Mouse (Mus musculus): Measurements from ENCODE around the gene C2cd5. TPM values are rescaled to one million over a fixed set of nuclear protein-coding genes. Genes with fewer than 3 reads are reported as not detected.

The C2cd5 gene
- total and polyA plus RNA-seq, 2 experiments from 2014 or later, result 7.3 to 8.0 TPM

DNA sequence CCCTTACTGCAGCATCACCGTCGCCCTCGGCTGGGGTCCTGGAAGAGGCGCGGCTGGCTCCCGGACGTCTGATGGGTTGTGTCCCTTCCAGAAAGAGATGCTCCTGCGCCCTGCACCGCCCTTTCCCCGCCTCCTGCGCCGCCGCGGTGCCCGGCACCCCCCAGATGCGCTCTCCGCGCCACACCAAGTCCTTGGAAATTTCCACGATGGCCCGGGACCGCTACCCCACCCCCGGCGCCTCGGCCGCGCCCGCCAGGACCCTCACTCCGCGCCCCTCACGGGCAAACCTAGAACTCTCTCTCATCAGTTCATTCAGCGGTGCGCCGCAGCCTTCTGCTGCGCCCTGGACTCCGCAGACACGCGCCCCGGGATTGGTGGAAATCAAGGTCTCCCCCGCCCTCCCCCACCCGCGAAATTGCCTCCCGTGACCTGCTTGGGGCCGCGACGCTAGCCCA, 135.8 kb downstream of the C2cd5 start, which contains the start of gene St8sia1:
St8sia1 (minus strand) TSS at position 377 of the 455 bp plus-strand sequence.
- peak; percentile 24; the same call in 1 of the 2 replicates for ATAC-seq (ENCODE audit: insufficient read depth, low read depth)
- TF ChIP-seq EP300 (IDR thresholded peaks at IDR 0.05; ENCODE audit: low read depth) (no peak), CTCF (IDR thresholded peaks at IDR 0.05; ENCODE audit: low read depth) (no peak)
- under 1% methylated on average over 45 of the region's 45 CpGs for whole genome bisulfite sequencing
- Histone ChIP-seq H3K9ac (replicated peaks; ENCODE audit: low read depth, low read length) (no peak within 1 kb of the TSS; the same call in 1 of the 2 replicates), H3K27ac (ENCODE audit: low read depth) (no peak within 1 kb of the TSS), H3K9me3 (replicated peaks; ENCODE audit: control insufficient read depth, low read length) (no peaks in the 10 kb centered on the region), H3K27me3 (ENCODE audit: control insufficient read depth, insufficient read depth, low read length) (peaks cover 24% of the 10 kb centered on the region), H3K4me3 (ENCODE audit: low read depth, low read length) (peak within 1 kb of the TSS; percentile 50), H3K4me1 (ENCODE audit: control insufficient read depth, insufficient read depth) (peaks cover 7% of the 10 kb centered on the region; the same call in 1 of the 2 replicates), H3K36me3 (replicated peaks; ENCODE audit: control insufficient read depth, insufficient read depth, low read length) (no peaks in the 10 kb centered on the region), H3K4me2 (ENCODE audit: low read depth, low read length) (peak within 1 kb of the TSS; percentile 98)
- no peak for DNase-seq (ENCODE audit: low spot score)

DNA sequence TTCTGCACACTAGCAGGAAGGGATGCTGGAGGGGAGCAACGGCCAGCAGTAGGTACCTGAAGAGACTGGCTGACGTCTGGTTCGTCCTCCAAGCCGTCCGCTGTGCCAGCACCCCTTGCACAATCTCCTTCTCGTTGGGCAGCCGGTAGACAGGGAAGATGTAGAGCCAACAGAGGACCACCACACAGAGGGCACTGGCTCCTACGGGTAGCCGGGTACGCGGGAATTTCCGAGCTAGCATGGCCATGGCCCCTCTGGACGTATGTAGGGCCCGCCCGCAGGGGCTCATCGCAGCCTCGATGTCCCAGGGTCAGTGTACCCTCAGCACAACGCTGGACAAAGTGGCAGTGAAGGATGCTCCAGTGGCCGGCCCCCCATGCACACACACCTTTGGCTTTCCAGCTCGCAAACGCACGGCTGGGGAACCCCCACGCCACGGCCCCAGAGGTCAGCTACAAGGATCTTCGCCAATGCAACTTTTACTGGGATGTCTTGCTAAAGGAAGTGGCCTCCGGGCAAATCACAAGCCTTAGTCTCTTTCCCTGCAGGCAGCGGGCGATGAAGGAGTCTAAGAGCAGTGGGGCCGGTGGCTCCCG, 136.4 kb downstream of the C2cd5 start:
- TF ChIP-seq CTCF (IDR thresholded peaks at IDR 0.05; ENCODE audit: low read depth) (no peak), EP300 (IDR thresholded peaks at IDR 0.05; ENCODE audit: low read depth) (no peak)
- H3K27me3 ChIP-seq (ENCODE audit: control insufficient read depth, insufficient read depth, low read length), result peaks cover 24% of the 10 kb centered on the region
- peaks cover 7% of the 10 kb centered on the region; the same call in 1 of the 2 replicates for H3K4me1 ChIP-seq (ENCODE audit: control insufficient read depth, insufficient read depth)
- no peak for DNase-seq (ENCODE audit: low spot score)
- H3K36me3 ChIP-seq (replicated peaks; ENCODE audit: control insufficient read depth, insufficient read depth, low read length), result no peaks in the 10 kb centered on the region
- WGBS, result 17% methylated on average over 30 of the region's 30 CpGs
- ATAC-seq (ENCODE audit: insufficient read depth, low read depth), result no peak
- no peak overlapping the region; the same call in 1 of the 2 replicates for H3K9ac ChIP-seq (replicated peaks; ENCODE audit: low read depth, low read length)
- H3K4me3 ChIP-seq (ENCODE audit: low read depth, low read length), result peak overlapping the region; percentile 50
- peak overlapping the region; percentile 98 for H3K4me2 ChIP-seq (ENCODE audit: low read depth, low read length)
- no peaks in the 10 kb centered on the region for H3K9me3 ChIP-seq (replicated peaks; ENCODE audit: control insufficient read depth, low read length)
- H3K27ac ChIP-seq (ENCODE audit: low read depth), result no peak overlapping the region

DNA sequence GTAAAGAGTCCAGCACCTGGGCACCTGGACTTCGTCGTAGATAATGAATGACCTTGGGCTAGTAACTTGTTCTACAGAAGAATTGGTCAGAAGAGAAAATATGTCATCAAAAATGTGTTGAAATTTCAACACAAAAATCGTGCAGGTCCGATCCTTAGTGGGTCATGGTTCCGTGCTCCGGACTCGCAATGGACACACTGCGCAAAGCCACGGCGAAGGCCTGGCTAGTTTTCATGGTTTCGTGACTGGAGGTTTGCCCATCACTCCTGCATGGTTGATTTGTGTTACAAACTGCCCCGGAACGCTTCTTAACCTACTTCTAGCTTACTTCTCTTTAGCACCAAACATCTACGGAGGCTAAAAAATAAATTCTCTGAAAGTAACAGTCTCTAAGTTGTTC, 137.1 kb downstream of the C2cd5 start:
- no peaks in the 10 kb centered on the region for H3K9me3 ChIP-seq (replicated peaks; ENCODE audit: control insufficient read depth, low read length)
- H3K4me2 ChIP-seq (ENCODE audit: low read depth, low read length), result peak overlapping the region; percentile 98; the same call in 1 of the 2 replicates
- H3K4me1 ChIP-seq (ENCODE audit: control insufficient read depth, insufficient read depth), result peaks cover 7% of the 10 kb centered on the region; the same call in 1 of the 2 replicates
- DNase-seq (ENCODE audit: low spot score) (no peak), ATAC-seq (ENCODE audit: insufficient read depth, low read depth) (no peak)
- peak overlapping the region; percentile 50; the same call in 1 of the 2 replicates for H3K4me3 ChIP-seq (ENCODE audit: low read depth, low read length)
- TF ChIP-seq EP300 (IDR thresholded peaks at IDR 0.05; ENCODE audit: low read depth), result no peak
- TF ChIP-seq CTCF (IDR thresholded peaks at IDR 0.05; ENCODE audit: low read depth), result no peak
- WGBS, result 84% methylated on average over 14 of the region's 14 CpGs
- H3K36me3 ChIP-seq (replicated peaks; ENCODE audit: control insufficient read depth, insufficient read depth, low read length), result no peaks in the 10 kb centered on the region
- peaks cover 24% of the 10 kb centered on the region for H3K27me3 ChIP-seq (ENCODE audit: control insufficient read depth, insufficient read depth, low read length)
- H3K9ac ChIP-seq (replicated peaks; ENCODE audit: low read depth, low read length), result no peak overlapping the region
- no peak overlapping the region for H3K27ac ChIP-seq (ENCODE audit: low read depth)

DNA sequence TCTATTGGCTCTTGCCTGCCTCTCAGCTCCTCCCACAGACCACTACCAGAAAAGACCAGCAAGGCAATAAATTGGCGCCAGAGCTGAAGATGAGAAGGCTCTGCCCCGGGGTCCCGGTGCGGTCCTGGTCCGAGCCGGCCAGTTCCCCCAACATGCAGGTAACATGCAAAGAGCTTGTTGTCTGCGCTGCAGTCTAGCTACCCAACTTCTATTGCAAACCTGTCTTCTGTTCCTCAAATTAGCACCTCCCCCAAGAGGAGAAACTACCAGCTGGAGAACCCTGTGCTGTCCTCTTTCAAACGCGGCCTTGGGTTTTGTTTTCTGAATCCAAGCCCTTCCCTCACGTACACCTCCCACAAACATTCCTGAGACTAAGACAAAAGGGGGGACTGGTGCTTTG, 137.5 kb downstream of the C2cd5 start:
- Histone ChIP-seq H3K4me1 (ENCODE audit: control insufficient read depth, insufficient read depth) (peaks cover 7% of the 10 kb centered on the region; the same call in 1 of the 2 replicates), H3K27me3 (ENCODE audit: control insufficient read depth, insufficient read depth, low read length) (peaks cover 24% of the 10 kb centered on the region), H3K9ac (replicated peaks; ENCODE audit: low read depth, low read length) (no peak overlapping the region), H3K4me3 (ENCODE audit: low read depth, low read length) (peak overlapping the region; percentile 50; the same call in 1 of the 2 replicates), H3K27ac (ENCODE audit: low read depth) (no peak overlapping the region), H3K4me2 (ENCODE audit: low read depth, low read length) (peak overlapping the region; percentile 98; the same call in 1 of the 2 replicates), H3K9me3 (replicated peaks; ENCODE audit: control insufficient read depth, low read length) (no peaks in the 10 kb centered on the region), H3K36me3 (replicated peaks; ENCODE audit: control insufficient read depth, insufficient read depth, low read length) (no peaks in the 10 kb centered on the region)
- no peak for TF ChIP-seq CTCF (IDR thresholded peaks at IDR 0.05; ENCODE audit: low read depth)
- no peak for TF ChIP-seq EP300 (IDR thresholded peaks at IDR 0.05; ENCODE audit: low read depth)
- DNase-seq (ENCODE audit: low spot score) (no peak), ATAC-seq (ENCODE audit: insufficient read depth, low read depth) (no peak)
- 52% methylated on average over 10 of the region's 10 CpGs for WGBS

DNA sequence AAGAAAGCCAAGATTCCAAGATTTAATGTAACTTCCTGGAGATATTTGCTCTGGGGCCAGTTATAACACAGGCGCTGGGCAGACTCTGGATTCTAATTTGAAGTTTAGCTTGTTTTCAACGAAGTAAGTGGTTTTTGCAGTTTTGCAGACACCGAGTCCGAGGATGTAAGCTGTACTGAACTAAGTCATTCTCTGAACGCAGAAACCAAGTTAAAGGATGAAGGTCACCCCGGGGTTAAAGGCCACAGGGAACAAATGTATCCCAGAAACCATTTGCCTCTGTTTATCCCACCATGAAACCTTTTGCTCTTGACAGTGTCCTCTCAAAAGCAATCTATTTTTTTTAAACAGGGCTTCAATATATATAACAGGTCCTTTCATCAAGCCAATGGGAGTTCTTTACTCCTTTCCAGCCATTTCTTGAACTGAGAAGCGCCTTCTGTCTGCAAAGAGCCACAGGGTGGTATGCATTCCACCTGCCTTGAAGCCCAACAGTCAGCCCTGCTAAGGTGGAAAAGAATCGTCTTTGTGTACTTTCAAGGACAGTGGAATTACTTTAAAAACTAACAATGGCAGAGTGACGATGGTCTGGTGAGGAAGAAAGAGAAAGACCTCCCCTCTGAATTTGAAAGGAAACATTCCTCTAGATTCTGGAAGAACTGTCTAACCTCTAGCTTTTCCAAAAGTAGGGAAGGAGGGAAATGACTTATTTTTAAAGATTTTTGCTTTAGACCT, 138.1 kb downstream of the C2cd5 start:
- H3K27me3 ChIP-seq (ENCODE audit: control insufficient read depth, insufficient read depth, low read length), result peaks cover 24% of the 10 kb centered on the region
- H3K9ac ChIP-seq (replicated peaks; ENCODE audit: low read depth, low read length), result no peak overlapping the region
- TF ChIP-seq EP300 (IDR thresholded peaks at IDR 0.05; ENCODE audit: low read depth), result no peak
- TF ChIP-seq CTCF (IDR thresholded peaks at IDR 0.05; ENCODE audit: low read depth), result no peak
- peak overlapping the region; percentile 50; the same call in 1 of the 2 replicates for H3K4me3 ChIP-seq (ENCODE audit: low read depth, low read length)
- ATAC-seq (ENCODE audit: insufficient read depth, low read depth) (no peak), DNase-seq (ENCODE audit: low spot score) (no peak)
- peaks cover 7% of the 10 kb centered on the region; the same call in 1 of the 2 replicates for H3K4me1 ChIP-seq (ENCODE audit: control insufficient read depth, insufficient read depth)
- 76% methylated on average over 9 of the region's 9 CpGs for WGBS
- no peaks in the 10 kb centered on the region for H3K36me3 ChIP-seq (replicated peaks; ENCODE audit: control insufficient read depth, insufficient read depth, low read length)
- no peaks in the 10 kb centered on the region for H3K9me3 ChIP-seq (replicated peaks; ENCODE audit: control insufficient read depth, low read length)
- H3K27ac ChIP-seq (ENCODE audit: low read depth), result no peak overlapping the region
- no peak overlapping the region; the same call in 1 of the 2 replicates for H3K4me2 ChIP-seq (ENCODE audit: low read depth, low read length)

Other genes with a start within 250 kb of the C2cd5 start
- gene St8sia1, start 135.7 kb downstream of the C2cd5 start, total RNA-seq (2014; rRNA removed; ENCODE audit: low replicate concordance), result 0.04 and 3.5 TPM in 2 replicates
- gene St8sia1, start 135.7 kb downstream of the C2cd5 start, polyA plus RNA-seq (2015; fragmentation: Nextera tagmentation; extraction: Ambion mirVana), result 0.30 and 0.33 TPM in 2 replicates
- 20.6 and 22.0 TPM in 2 replicates for gene Etnk1, start 67.1 kb upstream of the C2cd5 start, total RNA-seq (2014; rRNA removed; ENCODE audit: low replicate concordance)
- 7.0 and 7.4 TPM in 2 replicates for gene Etnk1, start 67.1 kb upstream of the C2cd5 start, polyA plus RNA-seq (2015; fragmentation: Nextera tagmentation; extraction: Ambion mirVana)